Mouse (Mus musculus) skeletal muscle tissue, postnatal 0 days (tissue): ENCODE data around the gene Lgals2. TPM values are rescaled to one million over a fixed set of nuclear protein-coding genes. Genes with fewer than 3 reads are reported as not detected.

Experiments used
- microRNA-seq, 2 experiments: library from miRNA; unstranded; fragments of <30 nt; microRNA quantifications; one replicate each; pipeline ENCODE4; 2016
- polyA plus RNA-seq: library from polyadenylated mRNA; unstranded; fragments of >200 nt; fragmentation: Nextera tagmentation; extraction: Ambion mirVana; gene quantifications from 2 replicates; pipeline ENCODE4 v1.2.1, GENCODE M21; 2015

Gene Lgals2
- polyA plus RNA-seq = not detected in 2 replicates

GRCm38 (mm10) chr15:78855303-78855965, at the start of gene Lgals2:
Gene Lgals2 (minus strand): TSS chr15:78855529.

DNA sequence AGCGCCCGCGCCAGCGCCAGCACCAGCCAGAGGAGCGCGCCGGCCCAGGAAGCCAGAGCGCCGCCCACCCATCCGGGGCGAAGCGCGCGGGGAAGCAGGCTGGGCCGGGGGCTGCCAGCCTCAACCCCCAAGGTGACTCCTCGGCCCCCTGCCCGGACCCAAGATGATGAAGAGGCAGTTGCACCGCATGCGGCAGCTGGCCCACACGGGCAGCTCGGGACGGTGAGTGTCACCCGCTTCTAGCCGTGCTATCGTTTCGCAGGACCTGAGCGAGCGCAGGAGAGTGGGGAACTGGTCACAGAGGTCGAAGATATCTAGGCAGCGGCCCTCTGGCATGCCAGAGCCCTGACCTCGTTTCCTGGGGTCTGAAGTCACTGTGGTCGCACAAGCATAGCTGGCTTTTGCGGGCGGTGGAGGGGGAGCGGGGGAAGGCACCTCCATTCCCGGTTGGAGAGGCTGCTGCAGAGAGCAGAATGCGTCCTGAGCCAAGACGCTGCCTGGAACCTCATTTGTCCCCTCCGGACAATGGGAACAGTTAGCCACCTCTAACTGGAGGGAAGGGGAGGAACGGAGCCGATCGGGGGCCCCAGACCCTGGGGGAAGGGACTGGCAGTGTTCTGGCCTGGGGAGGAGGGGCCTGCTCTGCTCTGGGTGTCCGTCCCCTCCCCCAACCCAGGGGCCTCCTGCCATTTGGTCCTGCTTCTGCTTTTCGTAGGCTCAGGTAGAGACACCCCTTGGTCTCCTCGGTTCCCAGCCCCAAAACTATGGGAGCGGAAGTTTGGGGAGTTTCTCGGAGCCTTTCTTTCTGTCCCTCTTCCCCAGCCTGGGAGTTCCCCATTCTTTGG, 44.6 kb upstream of the Lgals2 start, which contains the start of gene Sh3bp1:
Gene Sh3bp1, plus strand, starts transcription at position 29 of the 845 bp plus-strand sequence.

DNA sequence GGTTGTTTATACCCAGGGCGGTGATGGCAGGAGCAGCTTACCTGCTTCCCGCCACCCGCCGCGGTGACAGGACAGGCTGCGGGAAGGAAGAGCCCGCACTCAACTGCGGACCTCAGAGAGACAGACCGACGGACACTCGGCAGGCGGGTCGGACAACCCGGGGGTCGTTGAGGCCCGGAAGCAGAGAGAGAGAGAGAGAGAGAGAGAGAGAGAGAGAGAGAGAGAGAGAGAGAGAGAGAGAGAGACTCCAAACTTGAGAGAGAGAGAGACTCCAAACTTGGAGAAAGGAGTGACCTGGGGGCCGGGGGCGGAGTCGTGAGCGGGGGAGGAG, 44.0 kb upstream of the Lgals2 start, which contains the start of gene Gm49510:
Gene Gm49510, plus strand, starts transcription at position 259 of the 331 bp plus-strand sequence.

DNA sequence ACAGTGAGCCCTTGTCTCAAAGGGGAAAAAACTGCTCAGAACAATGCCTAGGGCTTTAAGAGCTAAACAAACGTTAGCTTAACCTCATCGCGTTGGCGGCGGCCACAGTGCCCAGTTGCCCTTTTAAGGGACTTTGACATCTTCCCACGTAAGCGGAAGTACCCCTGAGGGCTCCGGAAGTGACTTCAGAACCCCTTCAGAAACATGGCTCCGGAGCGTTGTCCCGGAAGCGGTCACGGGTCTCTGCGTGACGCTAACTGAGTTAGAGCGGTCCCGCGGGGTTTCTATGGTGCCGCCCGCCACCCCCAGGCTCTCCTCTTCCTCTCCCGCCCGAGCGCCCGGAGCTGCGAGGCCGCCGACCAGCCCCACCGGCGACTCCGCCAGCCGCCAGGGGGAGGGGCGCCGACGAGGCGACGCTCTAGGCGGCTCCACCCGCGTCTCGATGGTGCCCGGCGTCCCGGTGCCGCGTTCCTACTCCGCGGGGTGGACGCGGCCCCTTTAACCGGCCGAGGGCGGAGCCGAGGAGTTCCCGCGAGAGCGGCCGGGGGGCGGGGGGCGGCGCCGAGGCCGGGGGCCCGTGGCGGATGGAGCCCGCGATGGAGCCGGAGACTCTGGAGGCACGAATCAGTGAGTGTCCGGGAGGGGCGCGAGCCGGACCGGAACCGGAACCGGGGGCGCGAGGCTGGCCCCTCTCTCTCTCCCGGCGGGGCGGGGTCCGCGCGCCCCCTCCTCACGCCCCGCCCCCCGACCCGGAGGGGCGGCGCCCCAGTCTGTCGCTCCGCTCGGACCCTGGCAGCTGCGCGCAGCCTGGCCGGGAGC, 21.9 kb upstream of the Lgals2 start, which contains the start of gene Gga1:
Gene Gga1, plus strand, starts transcription at position 200 of the 819 bp plus-strand sequence.

DNA sequence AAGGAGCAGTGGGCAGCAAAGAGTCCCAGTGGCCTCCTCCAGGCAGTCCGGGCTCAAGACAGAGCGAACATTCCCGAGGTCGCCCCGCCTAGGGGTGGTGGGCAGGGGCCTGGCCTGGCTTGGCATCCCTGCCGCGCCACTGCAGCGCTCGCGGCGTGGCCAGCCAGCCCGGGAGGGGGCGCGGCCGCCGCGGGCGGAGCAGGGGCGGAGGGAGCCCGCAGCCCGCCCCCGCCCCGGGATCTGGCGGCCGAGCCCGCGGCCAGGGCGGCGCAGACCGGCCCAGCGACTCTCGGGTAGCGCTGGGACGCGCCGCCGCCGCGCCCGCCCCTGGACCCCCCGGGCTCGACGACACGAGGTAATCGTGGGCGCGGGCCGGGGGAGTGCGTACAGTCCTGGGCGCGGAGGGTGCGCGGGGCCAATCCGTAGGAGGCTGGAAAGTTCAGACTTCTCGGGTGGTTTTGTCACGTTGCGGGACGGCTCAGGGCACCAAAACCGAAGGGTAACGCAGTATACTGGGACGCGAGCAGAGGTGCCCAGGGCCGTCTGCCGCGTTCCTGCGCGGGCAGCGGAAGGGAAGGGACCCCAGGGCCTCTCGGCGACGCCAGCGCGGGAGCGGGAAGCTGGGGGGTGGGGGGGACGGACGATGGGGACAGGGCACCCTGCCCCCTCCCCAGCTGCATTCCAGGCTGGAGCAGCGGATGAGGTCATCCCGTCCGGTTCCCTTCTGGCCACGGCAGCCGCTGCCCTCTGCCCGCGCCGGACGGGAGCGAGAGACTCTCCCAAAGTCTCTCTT, 12.8 kb downstream of the Lgals2 start, which contains the start of gene Cdc42ep1:
Gene Cdc42ep1, plus strand, starts transcription at position 254 of the 793 bp plus-strand sequence.

DNA sequence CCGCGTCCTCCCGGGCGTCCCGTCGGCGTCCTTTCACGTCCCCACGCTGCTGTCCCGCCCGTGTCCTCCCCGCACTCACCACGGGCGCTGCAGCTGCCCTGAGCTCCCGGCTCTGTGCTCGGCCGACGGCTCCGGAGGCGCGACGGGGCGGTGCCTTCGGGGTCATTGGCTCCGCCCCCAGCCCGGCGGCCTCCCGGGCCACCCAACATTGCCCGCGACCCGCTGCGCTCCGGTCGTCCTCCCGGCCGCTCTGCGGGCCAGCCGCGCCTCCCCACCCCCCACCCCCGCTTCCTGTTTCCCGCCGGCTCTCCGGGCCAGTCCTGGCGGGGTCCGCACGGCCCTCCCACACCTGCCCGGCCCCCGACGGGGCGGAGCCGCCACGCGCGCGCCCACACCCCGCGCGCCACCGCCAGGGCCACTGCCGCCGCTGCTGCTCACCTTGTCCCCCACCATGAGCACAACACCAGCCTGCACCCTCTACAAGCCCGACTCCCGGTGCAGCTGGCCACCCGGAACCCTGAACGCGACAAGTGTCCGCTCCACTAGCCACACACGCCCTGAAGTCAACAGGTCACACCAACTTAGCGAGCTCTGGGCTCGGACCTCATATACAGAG, 52.4 kb downstream of the Lgals2 start, which contains the start of gene Card10:
Gene Card10, minus strand, starts transcription at position 267 of the 616 bp plus-strand sequence.

Small RNA genes within 50 kb of the gene (microRNA-seq; reads per million reads assigned to microRNA genes)
- 0.21 to 0.51 reads per million in 2 experiments for gene Mir6955

Other genes starting within 250 kb of the Lgals2 start
- 0.03 and 0.17 TPM in 2 replicates for gene Elfn2, start 136.8 kb downstream of the Lgals2 start, polyA plus RNA-seq
- 10.2 and 21.9 TPM in 2 replicates for gene Mfng, start 82.1 kb downstream of the Lgals2 start, polyA plus RNA-seq
- gene Card10, start 52.5 kb downstream of the Lgals2 start, polyA plus RNA-seq = 2.7 and 3.5 TPM in 2 replicates
- gene Cdc42ep1, start 12.9 kb downstream of the Lgals2 start, polyA plus RNA-seq = 26.5 and 33.4 TPM in 2 replicates
- 29.6 and 33.1 TPM in 2 replicates for gene Gga1, start 21.7 kb upstream of the Lgals2 start, polyA plus RNA-seq
- not detected in 2 replicates for gene Gm49510, start 44.1 kb upstream of the Lgals2 start, polyA plus RNA-seq
- gene Sh3bp1, start 44.2 kb upstream of the Lgals2 start, polyA plus RNA-seq = 8.8 and 10.3 TPM in 2 replicates
- 13.7 and 14.5 TPM in 2 replicates for gene Pdxp, start 58.4 kb upstream of the Lgals2 start, polyA plus RNA-seq
- 2,196 and 2,520 TPM in 2 replicates for gene Lgals1, start 71.2 kb upstream of the Lgals2 start, polyA plus RNA-seq
- gene Nol12, start 79.4 kb upstream of the Lgals2 start, polyA plus RNA-seq = 30.9 and 35.5 TPM in 2 replicates
- 37.2 and 41.4 TPM in 2 replicates for gene Triobp, start 92.2 kb upstream of the Lgals2 start, polyA plus RNA-seq
- 280 and 283 TPM in 2 replicates for gene H1f0, start 172.9 kb upstream of the Lgals2 start, polyA plus RNA-seq
- gene Galr3, start 186.4 kb upstream of the Lgals2 start, polyA plus RNA-seq = 0.21 TPM in 1 of 2 replicates, not detected in the other
- gene Ankrd54, start 207.4 kb upstream of the Lgals2 start, polyA plus RNA-seq = 15.2 and 17.9 TPM in 2 replicates
- gene Eif3l, start 219.7 kb upstream of the Lgals2 start, polyA plus RNA-seq = 116 and 132 TPM in 2 replicates